Mouse (Mus musculus) neural tube, embryonic 15.5 days (tissue): ENCODE results near the gene Rin1. TPM values are rescaled to one million over a fixed set of nuclear protein-coding genes. Genes with fewer than 3 reads are reported as not detected.
"Not testable (repeated sequence)": the region's sequence is repeated elsewhere in the genome, so short reads cannot be mapped to it uniquely, and the experiment has no call there.

Experiments used
- ATAC-seq: fragments of 200-750 bp; cut with Nextera tagmentation; 2 replicates; pipeline ENCODE4 v1.8.0; 2017; ENCODE audit warnings: mild to moderate bottlenecking, moderate TSS enrichment, moderate library complexity; ENCODE audit not compliant: low FRiP score
- H3K27ac ChIP-seq: fragments of 300-500 bp; sonication (generic); replicated peaks from 2 replicates; pipeline ENCODE4 v1.5.1; 2015; ENCODE audit warnings: mild to moderate bottlenecking, inconsistent platforms
- H3K27me3 ChIP-seq: fragments of 300-500 bp; sonication (generic); replicated peaks from 2 replicates; pipeline ENCODE4 v1.6.1; 2015; ENCODE audit warnings: inconsistent platforms
- H3K36me3 ChIP-seq: fragments of 300-500 bp; sonication (generic); 2 replicates; pipeline ENCODE4 v1.6.1; 2015; ENCODE audit warnings: inconsistent platforms
- H3K4me1 ChIP-seq: fragments of 300-500 bp; sonication (generic); 2 replicates; pipeline ENCODE4 v1.6.1; 2015; ENCODE audit warnings: inconsistent platforms
- H3K4me2 ChIP-seq: fragments of 300-500 bp; sonication (generic); 2 replicates; pipeline ENCODE4 v1.6.1; 2015; ENCODE audit warnings: inconsistent platforms, mild to moderate bottlenecking, moderate library complexity
- H3K4me3 ChIP-seq: fragments of 300-500 bp; sonication (generic); replicated peaks from 2 replicates; pipeline ENCODE4 v1.5.1; 2015; ENCODE audit warnings: mild to moderate bottlenecking, inconsistent platforms
- H3K9ac ChIP-seq: fragments of 300-500 bp; sonication (generic); replicated peaks from 2 replicates; pipeline ENCODE4 v1.6.1; 2015; ENCODE audit warnings: mild to moderate bottlenecking, inconsistent platforms
- H3K9me3 ChIP-seq: fragments of 300-500 bp; sonication (generic); replicated peaks from 2 replicates; pipeline ENCODE4 v1.6.1; 2016; ENCODE audit warnings: inconsistent platforms
- WGBS: fragments of 180-500 bp; shearing (Covaris S2); methylation state at CpG from one replicate; pipeline ENCODE4 v1.1.7; 2015; ENCODE audit warnings: mixed read lengths; 5-methylcytosine and 5-hydroxymethylcytosine counted together
- polyA plus RNA-seq: library from polyadenylated mRNA; unstranded; fragments of >200 nt; fragmentation: Nextera tagmentation; extraction: Ambion mirVana; gene quantifications from 2 replicates; pipeline ENCODE4 v1.2.1, GENCODE M21; 2015

Rin1 gene
- 0.89 and 1.0 TPM in 2 replicates for polyA plus RNA-seq

GRCm38 (mm10) chr19:5050047-5050905 lies at the start of gene Rin1:
Gene Rin1 (plus strand): TSS chr19:5050481.
- ATAC-seq: 0 out of 2 replicates have a peak, but pooled peaks have one; percentile 15
- H3K4me3 ChIP-seq: no peak within 1 kb of the TSS; the same call in 1 of the 2 replicates
- WGBS: 21% methylated on average over 14 of the region's 14 CpGs
- peaks cover 48% of the 10 kb centered on the region for H3K27me3 ChIP-seq
- H3K9me3 ChIP-seq: no peaks in the 10 kb centered on the region
- H3K4me2 ChIP-seq: peak within 1 kb of the TSS; percentile 24
- no peak within 1 kb of the TSS for H3K27ac ChIP-seq
- H3K36me3 ChIP-seq: peaks cover 36% of the 10 kb centered on the region
- peaks cover 13% of the 10 kb centered on the region for H3K4me1 ChIP-seq
- H3K9ac ChIP-seq: no peak within 1 kb of the TSS

- peak overlapping the region; percentile 53 for H3K9ac ChIP-seq
- peak overlapping the region; percentile 36 for H3K4me3 ChIP-seq
- H3K27me3 ChIP-seq: no peaks in the 10 kb centered on the region
- H3K27ac ChIP-seq: peak overlapping the region; percentile 93
- peak overlapping the region; percentile 76 for H3K4me2 ChIP-seq
- no peaks in the 10 kb centered on the region for H3K36me3 ChIP-seq
- H3K4me1 ChIP-seq: peaks cover 50% of the 10 kb centered on the region
- WGBS: 1% methylated on average over 39 of the region's 39 CpGs
- H3K9me3 ChIP-seq: no peaks in the 10 kb centered on the region
- peak; percentile 97 for ATAC-seq
These were observed 48.4 kb upstream of the Rin1 start for GRCm38 (mm10) chr19:5001666-5002406.

GRCm38 (mm10) chr19:5003644-5004043 lies 46.6 kb upstream of the Rin1 start:
- not testable (repeated sequence) for H3K4me2 ChIP-seq, H3K9me3 ChIP-seq, H3K9ac ChIP-seq, H3K27me3 ChIP-seq, ATAC-seq, H3K36me3 ChIP-seq, H3K4me3 ChIP-seq, H3K27ac ChIP-seq
- WGBS: 56% methylated on average over 2 of the region's 2 CpGs
- H3K4me1 ChIP-seq: peaks cover 35% of the 10 kb centered on the region

- H3K27ac ChIP-seq: no peak overlapping the region
- H3K4me3 ChIP-seq: no peak overlapping the region
- ATAC-seq: no peak
- no peaks in the 10 kb centered on the region for H3K27me3 ChIP-seq
- no peaks in the 10 kb centered on the region for H3K9me3 ChIP-seq
- WGBS: 69% methylated on average over 4 of the region's 4 CpGs
- H3K9ac ChIP-seq: no peak overlapping the region
- H3K4me2 ChIP-seq: no peak overlapping the region
- H3K4me1 ChIP-seq: peaks cover 22% of the 10 kb centered on the region
- no peaks in the 10 kb centered on the region for H3K36me3 ChIP-seq
These were observed 45.4 kb upstream of the Rin1 start for GRCm38 (mm10) chr19:5004925-5005324.

GRCm38 (mm10) chr19:5013138-5013537 lies 37.1 kb upstream of the Rin1 start:
- no peak for ATAC-seq
- Histone ChIP-seq H3K4me1 (peaks cover 3% of the 10 kb centered on the region; the same call in 1 of the 2 replicates), H3K9me3 (no peaks in the 10 kb centered on the region), H3K27ac (no peak overlapping the region), H3K4me2 (no peak overlapping the region), H3K9ac (no peak overlapping the region), H3K4me3 (no peak overlapping the region), H3K27me3 (0 out of 2 replicates have a peak, but pooled peaks cover 5% of the 10 kb centered on the region), H3K36me3 (no peaks in the 10 kb centered on the region)
- 65% methylated on average over 8 of the region's 8 CpGs for WGBS

- 0 out of 2 replicates have a peak, but pooled peaks cover 5% of the 10 kb centered on the region for H3K27me3 ChIP-seq
- H3K4me2 ChIP-seq: no peak overlapping the region
- H3K36me3 ChIP-seq: no peaks in the 10 kb centered on the region
- 14% methylated on average over 8 of the region's 8 CpGs for WGBS
- no peak overlapping the region for H3K9ac ChIP-seq
- ATAC-seq: no peak
- no peak overlapping the region for H3K4me3 ChIP-seq
- no peak overlapping the region for H3K27ac ChIP-seq
- no peaks in the 10 kb centered on the region for H3K9me3 ChIP-seq
- peaks cover 3% of the 10 kb centered on the region; the same call in 1 of the 2 replicates for H3K4me1 ChIP-seq
These were observed 35.3 kb upstream of the Rin1 start for GRCm38 (mm10) chr19:5014961-5015398.

GRCm38 (mm10) chr19:5016221-5016742 lies 34.0 kb upstream of the Rin1 start:
- Histone ChIP-seq H3K27me3 (0 out of 2 replicates have a peak, but pooled peaks cover 5% of the 10 kb centered on the region), H3K27ac (no peak overlapping the region), H3K4me3 (no peak overlapping the region), H3K9me3 (no peaks in the 10 kb centered on the region), H3K9ac (no peak overlapping the region), H3K4me1 (peaks cover 3% of the 10 kb centered on the region; the same call in 1 of the 2 replicates), H3K36me3 (no peaks in the 10 kb centered on the region), H3K4me2 (peak overlapping the region; percentile 29; the same call in 1 of the 2 replicates)
- WGBS: 40% methylated on average over 10 of the region's 10 CpGs
- no peak for ATAC-seq

- Histone ChIP-seq H3K9ac (no peak overlapping the region), H3K36me3 (no peaks in the 10 kb centered on the region), H3K27me3 (0 out of 2 replicates have a peak, but pooled peaks cover 2% of the 10 kb centered on the region), H3K4me3 (no peak overlapping the region), H3K27ac (no peak overlapping the region), H3K4me1 (peaks cover 3% of the 10 kb centered on the region; the same call in 1 of the 2 replicates), H3K9me3 (no peaks in the 10 kb centered on the region), H3K4me2 (peak overlapping the region; percentile 29; the same call in 1 of the 2 replicates)
- no peak for ATAC-seq
- 21% methylated on average over 12 of the region's 12 CpGs for WGBS
These were observed 33.5 kb upstream of the Rin1 start for GRCm38 (mm10) chr19:5016782-5017181.

- ATAC-seq: no peak
- 86% methylated on average over 4 of the region's 4 CpGs for WGBS
- Histone ChIP-seq H3K27ac (no peak overlapping the region), H3K9me3 (no peaks in the 10 kb centered on the region), H3K4me2 (no peak overlapping the region), H3K4me3 (no peak overlapping the region), H3K36me3 (no peaks in the 10 kb centered on the region), H3K27me3 (no peaks in the 10 kb centered on the region), H3K4me1 (peaks cover 3% of the 10 kb centered on the region; the same call in 1 of the 2 replicates), H3K9ac (no peak overlapping the region)
These were observed 32.7 kb upstream of the Rin1 start for GRCm38 (mm10) chr19:5017611-5018010.

GRCm38 (mm10) chr19:5018191-5018590 lies 32.1 kb upstream of the Rin1 start:
- Histone ChIP-seq H3K27ac (no peak overlapping the region), H3K4me1 (peaks cover 4% of the 10 kb centered on the region), H3K4me3 (no peak overlapping the region), H3K9me3 (no peaks in the 10 kb centered on the region), H3K9ac (no peak overlapping the region), H3K36me3 (no peaks in the 10 kb centered on the region), H3K27me3 (no peaks in the 10 kb centered on the region), H3K4me2 (no peak overlapping the region)
- no peak for ATAC-seq
- WGBS: 85% methylated on average over 3 of the region's 3 CpGs

- no peak overlapping the region for H3K4me3 ChIP-seq
- H3K27me3 ChIP-seq: no peaks in the 10 kb centered on the region
- H3K4me1 ChIP-seq: peaks cover 24% of the 10 kb centered on the region
- H3K36me3 ChIP-seq: 0 out of 2 replicates have a peak, but pooled peaks cover 5% of the 10 kb centered on the region
- H3K27ac ChIP-seq: no peak overlapping the region
- 79% methylated on average over 2 of the region's 2 CpGs for WGBS
- ATAC-seq: no peak
- H3K9me3 ChIP-seq: no peaks in the 10 kb centered on the region
- H3K9ac ChIP-seq: no peak overlapping the region
- no peak overlapping the region for H3K4me2 ChIP-seq
These were observed 28.9 kb upstream of the Rin1 start for GRCm38 (mm10) chr19:5021416-5021815.
